Mouse (Mus musculus) embryo, embryonic 11.5 days (tissue): ENCODE measurements around the gene Tbc1d24.
A peak's percentile ranks its signal among the peaks of the same experiment; 100 is the strongest.

Experiments
- DNase-seq: peaks from one replicate; pipeline ENCODE4 v3.0.0-alpha.2; 2012; ENCODE audit warnings: low read depth, low spot score

The Tbc1d24 gene

GRCm38 (mm10) chr17:24174259-24174658 is 31.1 kb downstream of the Tbc1d24 start:
- DNase-seq, result no peak

GRCm38 (mm10) chr17:24173423-24173822 is 31.9 kb downstream of the Tbc1d24 start:
- DNase-seq, result peak; percentile 55

GRCm38 (mm10) chr17:24171738-24172137 is 33.6 kb downstream of the Tbc1d24 start:
- DNase-seq, result no peak

GRCm38 (mm10) chr17:24170729-24171128 is 34.6 kb downstream of the Tbc1d24 start:
- no peak for DNase-seq

GRCm38 (mm10) chr17:24170125-24170524 is 35.2 kb downstream of the Tbc1d24 start:
- DNase-seq, result no peak

GRCm38 (mm10) chr17:24169317-24170065 is 35.9 kb downstream of the Tbc1d24 start, which contains the start of gene Atp6v0c:
Gene Atp6v0c (minus strand): TSS chr17:24169702.
- peak; percentile 90 for DNase-seq

GRCm38 (mm10) chr17:24168590-24169277 is 36.6 kb downstream of the Tbc1d24 start:
- peak; percentile 46 for DNase-seq

GRCm38 (mm10) chr17:24167891-24168505 is 37.4 kb downstream of the Tbc1d24 start:
- DNase-seq, result no peak

GRCm38 (mm10) chr17:24167120-24167519 is 38.2 kb downstream of the Tbc1d24 start:
- no peak for DNase-seq

GRCm38 (mm10) chr17:24164566-24165259 is 40.6 kb downstream of the Tbc1d24 start:
- no peak for DNase-seq

- peak; percentile 97 for DNase-seq
Measured at GRCm38 (mm10) chr17:24163176-24163962, 42.0 kb downstream of the Tbc1d24 start, which contains the start of gene Amdhd2. Gene Amdhd2 (minus strand): TSS chr17:24163766.

- no peak for DNase-seq
Measured at GRCm38 (mm10) chr17:24162584-24163175, 42.7 kb downstream of the Tbc1d24 start.

- no peak for DNase-seq
Measured at GRCm38 (mm10) chr17:24161466-24161865, 43.9 kb downstream of the Tbc1d24 start.

- no peak for DNase-seq
Measured at GRCm38 (mm10) chr17:24157526-24157925, 47.8 kb downstream of the Tbc1d24 start.

- DNase-seq, result no peak
Measured at GRCm38 (mm10) chr17:24157121-24157520, 48.2 kb downstream of the Tbc1d24 start.

GRCm38 (mm10) chr17:24156394-24156793 is 49.0 kb downstream of the Tbc1d24 start:
- no peak for DNase-seq

GRCm38 (mm10) chr17:24155742-24156141 is 49.6 kb downstream of the Tbc1d24 start:
- no peak for DNase-seq

GRCm38 (mm10) chr17:24154463-24154862 is 50.9 kb downstream of the Tbc1d24 start:
- no peak for DNase-seq

GRCm38 (mm10) chr17:24151890-24152563 is 53.3 kb downstream of the Tbc1d24 start:
- DNase-seq, result peak; percentile 69

- DNase-seq, result no peak
Measured at GRCm38 (mm10) chr17:24151382-24151781, 54.0 kb downstream of the Tbc1d24 start.
